Mouse (Mus musculus) lung, postnatal 14 days (tissue): ENCODE measurements around the gene Cul5.

Experiments used
- DNase-seq: peaks from one replicate; pipeline ENCODE4 v3.0.0; 2021

Cul5 gene

GRCm38 (mm10) chr9:53604954-53605353 is 64.9 kb downstream of the Cul5 start:
- DNase-seq, result no peak

- DNase-seq, result no peak
These were observed 66.0 kb downstream of the Cul5 start for GRCm38 (mm10) chr9:53603849-53604248.

GRCm38 (mm10) chr9:53603384-53603783 is 66.4 kb downstream of the Cul5 start:
- DNase-seq, result peak; percentile 49

GRCm38 (mm10) chr9:53601541-53601940 is 68.3 kb downstream of the Cul5 start:
- no peak for DNase-seq

- no peak for DNase-seq
These were observed 71.2 kb downstream of the Cul5 start for GRCm38 (mm10) chr9:53598631-53599030.

- DNase-seq, result no peak
These were observed 72.7 kb downstream of the Cul5 start for GRCm38 (mm10) chr9:53596971-53597600.

GRCm38 (mm10) chr9:53594764-53595163 is 75.0 kb downstream of the Cul5 start:
- DNase-seq, result peak; percentile 79

GRCm38 (mm10) chr9:53581870-53582269 is 87.9 kb downstream of the Cul5 start:
- no peak for DNase-seq

- DNase-seq, result no peak
These were observed 94.1 kb downstream of the Cul5 start for GRCm38 (mm10) chr9:53575721-53576120.

GRCm38 (mm10) chr9:53572516-53573307 is 97.1 kb downstream of the Cul5 start:
- DNase-seq, result no peak

- no peak for DNase-seq
These were observed 99.2 kb downstream of the Cul5 start for GRCm38 (mm10) chr9:53570662-53571061.
